Mouse (Mus musculus): Measurements from ENCODE around the gene Diaph3.

Diaph3 gene

DNA sequence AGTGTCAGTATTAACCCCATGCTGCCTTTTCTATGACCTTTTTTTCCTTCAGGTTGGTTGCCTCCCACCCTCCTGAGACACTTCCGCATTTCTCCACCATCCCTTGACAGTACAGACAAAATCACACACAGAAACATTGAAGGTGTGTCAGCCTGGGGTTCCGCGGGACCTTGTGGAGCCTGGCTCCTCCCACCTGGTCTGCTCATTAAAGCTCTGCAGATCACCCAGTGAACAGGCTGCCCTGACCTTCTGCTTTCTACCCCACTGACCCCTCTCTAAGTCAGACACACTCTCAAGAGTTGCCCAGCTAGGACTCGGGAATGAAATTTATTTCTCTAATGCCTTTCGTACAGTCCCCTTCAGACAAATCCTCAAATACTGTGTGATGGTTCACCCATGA, 500.9 kb downstream of the Diaph3 start:
- no peak for DNase-seq

DNA sequence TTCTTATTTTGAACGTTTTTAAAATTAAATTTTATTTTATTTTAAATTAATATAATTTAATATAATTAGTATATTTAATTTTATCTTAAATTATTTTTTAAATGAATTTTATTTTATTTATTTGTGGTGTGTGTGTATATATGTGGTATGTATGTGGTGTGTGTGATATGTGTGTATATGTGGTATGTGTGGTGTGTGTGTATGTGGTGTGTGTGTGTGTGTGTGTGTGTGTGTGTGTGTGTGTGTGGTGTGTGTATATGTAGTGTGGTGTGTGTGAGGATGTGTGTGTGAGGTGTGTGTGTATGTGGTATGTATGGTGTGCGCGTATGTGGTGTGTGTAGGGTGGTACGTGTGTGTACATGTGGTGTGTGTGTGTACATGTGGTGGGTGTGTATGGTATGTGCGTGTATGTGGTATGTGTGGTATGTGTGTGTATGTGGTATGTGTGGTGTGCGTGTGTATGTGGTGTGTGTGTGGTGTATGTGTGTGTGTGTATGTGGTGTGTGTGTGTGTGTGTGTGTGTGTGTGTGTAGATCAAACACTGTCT, 505.4 kb downstream of the Diaph3 start:
- no peak for DNase-seq

- DNase-seq = no peak
These were observed 506.0 kb downstream of the Diaph3 start for GRCm38 (mm10) chr14:86635052-86635451.

- DNase-seq = no peak
These were observed 507.2 kb downstream of the Diaph3 start for GRCm38 (mm10) chr14:86633799-86634198.

- DNase-seq = no peak
These were observed 516.1 kb downstream of the Diaph3 start for GRCm38 (mm10) chr14:86624816-86625425.

DNA sequence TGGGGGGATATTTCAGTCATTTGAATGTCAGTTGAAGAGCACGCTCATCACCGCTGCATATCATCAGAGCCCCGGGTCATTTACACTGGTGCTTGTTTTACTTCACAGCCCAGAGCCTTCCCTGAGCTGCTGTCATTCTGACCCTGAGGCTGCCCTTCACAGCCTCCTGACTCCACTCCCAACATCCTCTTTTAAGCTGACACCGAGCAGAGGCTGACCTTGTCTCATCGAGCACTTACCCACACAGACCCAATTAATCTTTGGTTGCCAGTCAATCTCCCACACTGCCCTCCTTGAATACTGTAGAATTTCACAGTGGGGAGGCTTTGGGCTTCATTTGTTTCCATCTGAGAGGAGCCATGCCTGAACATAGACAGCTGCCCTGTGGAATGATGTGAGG, 521.4 kb downstream of the Diaph3 start:
- no peak for DNase-seq

All from cerebellum, adult 18-20 months (tissue).